Mouse (Mus musculus) T-helper 1 cell (primary cell): Measurements from ENCODE around the gene Extl1.
"Not testable (repeated sequence)": the region's sequence is repeated elsewhere in the genome, so short reads cannot be mapped to it uniquely, and the experiment has no call there.

ENCODE experiments used
- in situ Hi-C: fragments of 300-600 bp; cut with MboI, MseI; formaldehyde crosslinking; loops from one replicate; pipeline ENCODE4 v1.15.1; 2025; ENCODE audit warnings: high pct_unique_total_duplicates

Gene Extl1

DNA sequence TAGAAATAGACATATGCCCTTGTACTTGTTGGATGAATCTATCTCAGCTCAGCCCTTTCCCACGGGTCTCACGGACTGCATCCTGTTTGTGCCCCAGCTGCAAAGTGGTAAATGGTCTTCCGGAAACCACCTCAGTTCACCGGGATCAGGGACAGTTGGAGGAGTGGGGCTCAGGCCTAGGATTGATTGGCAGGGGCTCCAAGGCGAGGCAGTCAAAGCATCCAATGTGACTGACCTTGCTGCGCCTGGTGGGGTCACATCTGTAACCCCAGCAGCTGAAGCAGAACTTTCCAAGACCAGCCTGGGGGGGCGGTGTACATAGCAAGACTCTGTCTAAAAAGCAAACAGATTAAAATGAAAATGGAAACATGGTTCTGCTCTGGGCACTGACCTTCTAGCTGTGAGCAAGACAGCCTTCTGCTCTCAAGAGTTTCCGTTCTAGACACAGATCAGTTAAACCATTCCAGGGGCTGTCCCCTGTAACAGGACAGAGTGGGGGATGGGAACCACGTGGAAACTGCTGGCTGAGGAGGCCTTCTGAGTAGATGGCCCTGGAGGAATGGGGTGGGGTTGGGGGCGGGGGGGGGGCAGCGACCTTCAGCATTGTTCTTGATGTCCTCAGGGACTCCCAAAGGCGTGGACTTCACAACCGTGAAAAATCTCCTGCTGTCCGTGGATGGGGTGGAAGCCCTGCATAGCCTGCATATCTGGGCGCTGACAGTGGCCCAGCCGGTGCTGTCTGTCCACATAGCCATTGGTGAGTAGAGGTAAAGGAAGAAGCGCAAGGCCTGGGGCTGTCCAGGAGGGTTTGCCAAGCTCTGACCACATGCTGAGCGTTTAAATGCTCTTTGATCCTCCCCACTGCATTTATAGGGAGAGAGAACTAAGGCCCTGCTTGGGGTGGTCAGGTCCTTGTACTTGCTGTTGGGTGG lies 32.1 kb downstream of the Extl1 start:
- in situ Hi-C loops, result no loop called here

DNA sequence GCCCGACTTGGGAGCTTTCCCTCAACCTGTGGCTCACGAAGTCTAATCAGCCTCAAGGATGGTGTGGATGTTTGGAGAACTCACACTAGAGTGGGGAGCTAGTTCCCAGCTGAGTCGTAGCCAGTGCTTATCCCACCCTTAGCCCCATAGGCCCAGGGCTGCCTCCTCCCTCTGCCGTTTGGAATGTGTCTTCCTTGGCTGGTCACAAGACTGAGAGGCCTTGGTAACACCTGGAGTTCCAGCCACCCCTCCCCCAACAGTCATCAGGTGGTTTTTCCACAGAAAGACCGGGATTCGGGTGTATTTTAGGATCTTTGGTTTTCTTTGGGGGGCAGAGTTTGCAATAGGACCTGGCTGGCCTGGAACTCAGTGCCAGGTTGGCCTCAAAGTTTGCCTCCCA lies 33.0 kb downstream of the Extl1 start:
- in situ Hi-C loops, result no loop called here

DNA sequence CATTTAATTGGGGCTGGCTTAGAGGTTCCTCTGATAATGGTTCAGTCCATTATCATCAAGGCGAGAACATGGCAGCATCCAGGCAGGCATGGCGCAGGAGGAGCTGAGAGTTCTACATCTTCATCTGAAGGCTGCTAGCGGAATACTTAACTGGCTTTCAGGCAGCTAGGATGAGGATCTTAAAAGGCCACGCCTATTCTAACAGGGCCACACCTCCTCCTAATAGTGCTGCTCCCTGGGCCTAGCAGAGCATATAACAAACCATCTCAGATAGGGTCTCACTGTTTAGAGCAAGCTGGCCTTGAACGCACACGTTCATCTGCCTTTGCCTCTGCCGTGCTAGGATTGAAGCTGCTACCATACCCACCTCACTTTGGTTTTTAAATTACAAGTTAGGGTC lies 33.8 kb downstream of the Extl1 start:
- in situ Hi-C loops, result no loop called here

DNA sequence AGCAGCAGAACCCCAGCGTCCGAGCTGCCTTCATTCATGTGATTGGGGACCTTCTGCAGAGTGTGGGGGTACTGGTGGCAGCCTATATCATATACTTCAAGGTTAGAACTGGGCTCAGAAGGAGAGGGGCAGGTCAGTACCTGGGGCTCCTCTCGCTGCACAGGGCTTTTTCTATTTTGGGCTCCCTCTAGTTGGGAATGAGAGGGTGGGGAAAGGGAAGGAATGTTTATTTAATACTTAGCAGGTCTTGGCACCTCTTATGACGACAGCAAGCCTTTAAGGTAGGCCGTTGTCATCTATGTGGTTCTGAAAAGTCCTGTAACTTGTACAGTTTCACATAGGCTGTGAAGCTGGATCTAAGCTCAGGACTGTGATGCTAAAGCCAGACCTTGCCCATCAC lies 35.1 kb downstream of the Extl1 start:
- in situ Hi-C loops, result no loop called here

DNA sequence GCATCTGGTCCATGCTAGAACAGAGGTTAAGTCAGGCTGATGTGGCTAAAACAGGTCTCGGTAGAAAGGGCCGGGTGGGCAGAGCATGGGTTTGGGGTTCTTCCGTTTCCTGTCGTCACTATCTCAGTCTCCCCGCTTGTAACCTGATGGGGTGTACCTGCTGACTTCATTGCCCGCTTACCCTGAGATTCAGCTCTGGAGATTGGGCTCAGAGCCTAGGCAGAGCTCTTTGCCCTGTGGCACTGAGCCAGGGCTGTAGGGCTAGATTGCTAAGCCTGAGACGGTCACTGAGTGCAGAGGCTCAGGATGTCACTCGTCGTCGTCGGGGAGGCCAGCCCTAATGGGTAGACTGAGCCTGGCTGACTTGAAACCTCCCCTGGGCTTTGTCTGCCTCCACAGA lies 35.6 kb downstream of the Extl1 start:
- in situ Hi-C loops, result no loop called here

DNA sequence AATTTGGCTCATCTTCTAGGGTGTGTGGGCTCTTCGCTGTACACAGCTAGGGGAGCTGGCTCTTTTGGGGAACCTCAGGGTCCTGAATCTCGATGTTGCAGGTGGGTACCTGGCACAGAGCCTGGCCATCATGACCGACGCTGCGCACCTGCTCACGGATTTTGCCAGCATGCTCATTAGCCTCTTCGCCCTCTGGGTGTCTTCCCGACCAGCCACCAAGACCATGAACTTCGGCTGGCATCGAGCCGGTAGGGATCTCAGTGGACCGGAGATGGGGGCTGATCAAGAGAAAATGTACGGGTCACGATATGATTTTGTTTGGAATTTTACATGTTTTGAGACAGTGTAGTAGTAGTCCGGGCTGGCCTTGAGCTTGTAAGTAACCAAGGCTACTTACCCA lies 37.8 kb downstream of the Extl1 start:
- in situ Hi-C loops, result no loop called here

DNA sequence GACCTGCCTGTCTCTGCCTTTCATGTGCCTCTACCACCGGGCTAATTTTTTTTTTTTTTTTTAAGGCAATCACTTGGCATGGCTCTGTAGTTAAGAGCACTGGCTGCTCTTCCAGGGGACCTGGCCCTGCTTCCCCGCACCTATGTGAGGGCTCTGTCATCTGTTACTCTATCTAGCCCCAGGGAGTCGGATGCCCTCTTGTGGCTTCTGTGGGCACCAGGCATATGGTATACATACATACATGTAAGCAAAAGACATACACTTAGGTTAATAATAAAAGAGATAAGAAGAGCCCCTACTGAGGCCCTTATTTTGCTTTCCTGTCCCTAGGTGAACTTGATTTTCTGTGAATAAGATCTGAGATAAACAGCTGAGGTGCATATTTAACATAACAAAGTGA lies 39.0 kb downstream of the Extl1 start:
- in situ Hi-C loops, result no loop called here

DNA sequence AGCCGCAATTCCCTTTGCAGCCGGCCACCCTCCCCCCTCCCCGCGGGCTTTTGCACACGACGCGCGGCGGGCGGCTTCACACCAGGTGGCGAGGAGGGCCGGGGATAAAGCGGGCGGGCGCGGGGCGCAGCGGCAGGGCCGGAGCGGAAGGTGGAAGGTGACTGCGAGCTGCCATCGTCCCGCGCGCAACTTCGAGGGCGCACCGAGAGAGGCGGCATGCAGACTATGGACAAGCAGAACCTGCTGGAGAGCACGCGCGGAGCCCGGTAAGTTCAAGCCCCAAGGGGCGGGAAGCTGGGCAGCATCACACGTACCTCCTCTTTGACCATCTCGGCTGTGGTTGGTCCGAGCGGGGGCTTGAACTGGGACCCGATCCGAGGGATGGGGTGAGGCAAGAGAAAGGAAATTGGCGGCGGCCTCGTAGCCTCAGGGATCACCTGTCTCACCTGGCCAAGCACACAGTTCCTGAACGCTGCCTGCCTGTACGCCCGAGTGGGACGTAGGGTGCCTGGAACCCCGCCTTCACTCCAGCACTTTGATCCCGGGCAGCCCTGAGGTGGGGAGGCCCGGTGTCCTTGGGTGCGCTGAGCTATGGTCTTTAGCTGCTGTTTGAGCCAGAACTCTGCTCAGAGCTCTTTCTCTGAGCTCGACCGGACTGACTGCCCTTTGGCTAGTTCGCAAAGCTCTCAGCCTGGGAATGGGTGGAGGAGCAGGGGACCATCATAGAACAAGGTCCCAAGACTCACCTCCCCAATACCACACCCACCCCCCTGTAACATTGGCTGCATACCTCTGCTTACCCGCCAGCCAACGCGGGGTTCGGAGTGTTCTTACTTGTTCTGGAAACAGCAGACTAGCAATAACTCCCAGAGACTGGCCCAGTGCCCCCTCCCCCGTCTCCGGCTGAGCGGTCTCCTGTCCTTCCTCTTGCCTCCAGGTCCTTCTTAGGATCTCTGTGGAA lies 40.3 kb downstream of the Extl1 start, which contains the start of gene Slc30a2:
TSS of gene Slc30a2 (plus strand) at position 111 of the 961 bp plus-strand sequence.
- in situ Hi-C loops, result no loop called here

DNA sequence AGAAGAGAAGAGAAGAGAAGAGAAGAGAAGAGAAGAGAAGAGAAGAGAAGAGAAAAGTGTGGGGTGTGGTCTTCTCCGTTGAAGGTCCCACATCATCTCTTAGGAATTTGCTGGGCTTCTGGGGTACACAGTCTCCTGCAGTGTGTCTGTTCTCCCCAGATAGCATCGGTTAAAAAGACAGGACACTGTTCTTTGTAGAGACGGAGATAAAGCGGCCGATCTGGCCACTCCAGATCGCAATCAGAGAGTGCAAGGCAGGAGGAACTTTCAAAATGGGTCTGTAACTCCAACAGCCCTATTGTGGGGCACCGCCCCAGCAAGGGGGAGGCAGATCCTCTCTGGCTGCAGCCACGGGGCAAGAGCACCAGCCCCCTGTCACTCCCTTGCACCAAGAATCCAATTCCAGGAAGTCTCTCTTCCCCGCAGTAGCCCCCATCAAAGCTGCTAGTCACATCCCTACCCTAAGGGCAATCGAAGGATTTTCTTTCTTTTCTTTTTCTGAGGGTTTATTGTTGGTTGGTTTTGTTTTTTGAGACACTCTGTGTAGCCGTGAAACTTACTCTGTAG lies 41.4 kb downstream of the Extl1 start:
- in situ Hi-C loops, result no loop called here

DNA sequence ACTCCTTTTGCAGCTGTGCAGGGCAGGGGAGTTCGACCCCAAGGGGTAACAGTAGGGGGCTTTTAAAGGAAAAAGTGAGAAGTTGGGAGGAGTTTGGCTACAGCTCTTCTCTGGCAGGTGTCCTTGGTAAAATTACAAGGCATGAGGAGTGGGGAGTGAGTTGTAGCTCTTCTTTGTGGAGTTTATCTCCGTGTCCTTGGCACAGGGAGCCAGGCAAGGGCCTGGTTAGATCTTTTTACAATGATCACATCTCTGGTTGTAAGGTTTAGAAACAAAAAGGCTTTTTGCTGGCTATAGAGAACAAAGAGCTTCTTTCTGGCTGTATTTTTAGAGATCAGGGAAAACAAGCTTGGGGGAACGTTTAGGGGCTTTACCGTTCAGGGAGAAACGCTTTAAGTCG lies 42.4 kb downstream of the Extl1 start:
- in situ Hi-C loops, result not testable (repeated sequence)

DNA sequence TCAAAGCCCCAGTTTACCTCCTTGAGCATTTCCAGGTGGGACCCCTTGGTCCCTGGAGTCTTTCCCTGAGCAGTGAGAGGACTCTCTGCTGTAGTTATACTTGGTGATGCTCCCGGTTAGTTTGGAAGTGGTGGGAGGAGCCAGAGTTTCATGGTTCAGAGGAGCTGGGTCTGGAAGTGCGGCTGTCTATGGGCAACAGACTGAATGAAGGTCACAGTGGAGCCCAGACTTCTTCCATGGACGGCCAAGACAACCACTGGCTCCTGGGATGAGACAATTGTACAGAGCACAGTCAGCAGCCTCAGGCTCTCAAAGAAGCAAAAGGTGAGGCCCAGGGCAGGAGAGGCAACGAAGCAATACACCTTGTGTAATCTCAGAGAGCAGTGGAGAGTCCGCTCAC lies 53.4 kb downstream of the Extl1 start:
- in situ Hi-C loops, result no loop called here

DNA sequence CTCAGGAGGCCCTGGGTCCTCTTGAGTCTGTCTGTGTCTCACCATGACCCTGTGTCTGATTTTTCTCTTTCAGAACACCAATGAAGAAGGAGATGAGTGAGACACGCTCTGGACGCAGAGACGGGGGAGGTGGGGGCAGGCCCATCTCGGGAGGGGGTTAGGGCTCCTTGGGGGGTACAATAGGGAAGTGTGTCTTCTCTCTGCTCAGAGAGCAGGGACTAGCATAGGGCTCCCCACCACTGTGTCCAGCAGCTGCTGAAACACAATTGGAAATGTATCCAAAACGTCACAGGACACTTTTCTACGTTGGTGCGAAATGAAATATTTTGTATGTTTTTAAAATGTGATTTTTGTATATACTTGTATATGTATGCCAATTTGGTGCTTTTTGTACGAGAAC lies 54.8 kb downstream of the Extl1 start:
- in situ Hi-C loops, result no loop called here

DNA sequence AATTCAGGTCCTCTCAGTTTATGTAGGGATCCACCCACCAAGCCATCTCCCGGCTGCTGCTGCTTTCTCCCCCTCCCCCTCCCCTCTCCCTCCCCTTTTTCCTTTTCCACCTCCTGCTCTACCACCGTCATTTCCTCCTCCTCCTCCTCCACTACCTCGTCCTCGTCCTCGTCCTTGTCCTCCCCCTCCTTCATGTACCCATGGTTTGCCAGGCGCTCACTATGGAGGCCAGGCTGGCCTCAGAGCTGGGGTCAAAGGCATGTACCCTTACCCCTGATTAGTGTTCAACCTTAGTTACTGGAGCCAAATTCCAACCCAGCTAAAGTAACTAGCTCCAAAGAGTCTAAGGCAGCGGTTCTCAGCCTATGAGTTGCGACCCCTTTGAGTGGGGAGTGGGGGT lies 55.5 kb downstream of the Extl1 start:
- in situ Hi-C loops, result no loop called here

DNA sequence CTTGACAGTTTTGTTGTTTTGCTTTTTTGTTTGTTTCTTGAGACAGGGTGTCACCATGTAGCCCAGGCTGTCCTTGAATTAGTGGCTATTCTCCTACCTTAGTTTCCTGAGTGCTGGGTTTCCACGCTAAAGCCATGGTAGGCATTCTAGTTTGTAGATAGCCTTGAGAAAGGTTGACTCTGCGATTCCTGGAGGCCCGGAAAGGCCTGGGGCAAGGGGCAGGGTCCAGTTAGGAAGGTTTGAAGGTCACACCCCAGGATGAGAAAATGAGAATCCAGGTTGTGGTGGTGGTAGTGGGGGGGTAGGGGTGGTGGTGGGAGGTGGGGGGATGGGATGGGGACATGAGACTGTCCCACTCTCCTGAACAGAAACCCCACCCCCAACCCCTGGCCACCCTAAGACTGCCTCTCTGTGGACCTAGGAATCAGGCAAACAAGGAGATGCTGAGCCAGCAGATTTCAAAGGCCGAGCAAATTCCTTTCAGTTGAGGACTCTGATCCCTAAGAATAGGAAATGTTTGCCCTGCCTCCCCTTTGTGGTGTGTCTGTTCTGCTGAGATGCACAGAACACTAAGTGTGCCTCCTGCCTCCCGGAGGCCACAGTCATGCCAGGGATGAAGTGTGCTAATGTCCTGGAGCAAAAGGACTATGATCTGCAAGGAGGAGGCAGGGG lies 56.7 kb downstream of the Extl1 start:
- in situ Hi-C loops, result no loop called here

DNA sequence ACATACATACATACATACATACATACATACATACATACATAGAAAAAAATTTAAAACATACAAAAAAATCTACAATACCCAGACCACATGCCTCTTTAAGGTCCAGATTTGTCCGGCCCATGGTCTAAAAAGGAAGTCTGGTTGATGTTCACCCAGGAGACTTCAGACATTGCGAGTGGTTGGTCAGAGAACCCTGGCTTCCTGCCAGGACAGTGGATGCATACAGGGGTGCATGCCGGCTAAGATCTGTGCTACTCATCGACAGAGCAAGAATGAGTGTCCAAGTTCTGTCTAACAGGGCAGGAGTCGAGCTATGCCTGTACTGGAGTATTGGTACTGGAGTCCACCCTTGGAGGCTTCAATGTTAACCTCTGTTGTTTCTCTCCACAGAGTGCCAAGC lies 59.0 kb downstream of the Extl1 start:
- in situ Hi-C loops, result no loop called here

DNA sequence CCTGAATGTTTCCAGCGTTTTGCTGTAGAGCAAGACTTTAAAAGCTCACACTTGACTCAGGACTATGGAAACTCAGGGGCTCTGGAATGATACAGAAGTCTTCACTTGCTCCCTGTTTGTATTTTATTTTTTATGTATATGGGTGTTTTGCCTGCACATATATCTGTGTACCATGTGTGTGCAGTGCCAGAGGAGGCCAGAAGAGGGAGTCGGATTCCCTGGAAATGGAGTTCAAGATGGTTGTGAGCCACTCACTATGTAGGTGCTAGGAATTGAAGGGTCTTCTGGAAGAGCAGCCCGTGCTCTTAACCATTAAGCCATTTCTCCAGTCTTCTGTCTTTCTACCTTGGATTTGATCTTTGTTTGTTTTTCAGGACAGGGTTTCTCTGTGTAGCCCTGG lies 62.1 kb downstream of the Extl1 start:
- in situ Hi-C loops, result no loop called here

DNA sequence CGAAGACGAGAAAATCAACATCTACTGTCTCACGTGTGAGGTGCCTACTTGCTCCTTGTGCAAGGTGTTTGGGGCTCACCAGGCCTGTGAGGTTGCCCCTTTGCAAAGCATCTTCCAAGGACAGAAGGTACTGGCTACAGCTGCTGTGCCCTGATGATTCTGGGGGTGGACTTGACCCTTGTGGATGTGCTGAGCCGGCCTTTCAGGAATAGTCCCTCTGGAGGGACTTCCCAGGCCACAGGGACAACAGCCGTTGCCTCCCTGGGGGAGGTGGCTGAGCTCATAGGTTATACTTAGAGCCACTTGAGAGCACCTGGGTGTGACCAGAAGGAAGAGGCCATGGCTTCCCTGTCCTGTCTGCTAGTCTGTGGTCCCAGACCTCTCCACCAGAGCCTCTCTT lies 64.0 kb downstream of the Extl1 start:
- in situ Hi-C loops, result no loop called here

DNA sequence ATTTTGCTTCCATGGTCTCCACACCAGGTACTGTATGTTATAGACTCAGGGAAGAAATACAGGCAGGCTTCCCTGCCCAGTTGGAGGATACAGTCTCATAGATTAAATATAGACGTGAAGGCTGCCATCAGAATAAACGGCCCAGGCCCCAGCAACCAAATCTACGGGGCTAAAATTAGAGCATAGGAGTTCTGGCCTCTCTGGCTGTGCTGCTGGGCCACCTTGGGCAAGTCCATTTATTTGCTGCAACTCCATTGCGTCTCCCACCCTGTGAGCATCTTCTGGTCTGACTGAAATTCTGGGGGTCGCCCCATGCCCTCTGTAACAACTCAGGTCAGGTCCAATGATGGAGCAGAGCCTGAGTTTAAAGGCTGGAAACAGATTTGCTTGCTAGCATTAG lies 64.6 kb downstream of the Extl1 start:
- in situ Hi-C loops, result no loop called here

DNA sequence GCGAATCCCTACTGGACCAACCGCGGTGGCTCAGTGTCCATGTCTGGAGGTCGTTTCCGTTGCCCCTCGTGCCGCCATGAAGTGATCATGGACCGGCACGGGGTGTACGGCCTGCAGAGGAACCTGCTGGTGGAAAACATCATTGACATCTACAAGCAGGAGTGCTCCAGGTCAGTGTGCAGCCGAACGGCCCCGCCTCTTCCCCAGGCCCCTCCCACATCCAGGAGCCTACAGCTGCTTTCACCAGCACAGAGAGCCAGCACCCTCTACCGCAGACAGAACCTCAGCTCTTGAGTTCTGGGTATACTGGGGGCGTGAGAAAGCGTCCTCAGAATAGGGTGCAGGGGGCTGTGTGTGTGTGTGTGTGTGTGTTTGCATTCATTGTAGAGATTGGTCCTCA lies 67.3 kb downstream of the Extl1 start:
- in situ Hi-C loops, result no loop called here

DNA sequence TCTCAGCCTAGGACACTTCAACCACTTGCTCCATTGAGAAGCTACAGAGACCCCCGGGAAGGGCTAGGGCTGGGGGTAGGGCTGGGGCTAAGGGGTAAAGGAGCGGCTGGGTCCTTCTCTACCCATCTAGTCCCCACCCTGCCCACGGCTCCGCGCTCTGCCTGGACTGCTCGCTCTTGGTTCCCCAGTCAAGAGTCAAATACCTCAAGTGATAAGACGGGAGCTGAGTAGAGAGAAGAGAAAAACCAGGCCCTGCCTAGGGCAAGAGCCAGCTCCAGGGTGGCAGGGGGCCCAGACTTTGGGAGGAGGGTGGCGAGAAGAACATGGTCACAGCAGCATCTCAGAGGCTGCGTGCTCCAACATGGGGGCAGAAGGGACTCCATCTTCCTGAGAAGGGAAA lies 68.2 kb downstream of the Extl1 start:
- in situ Hi-C loops, result no loop called here

DNA sequence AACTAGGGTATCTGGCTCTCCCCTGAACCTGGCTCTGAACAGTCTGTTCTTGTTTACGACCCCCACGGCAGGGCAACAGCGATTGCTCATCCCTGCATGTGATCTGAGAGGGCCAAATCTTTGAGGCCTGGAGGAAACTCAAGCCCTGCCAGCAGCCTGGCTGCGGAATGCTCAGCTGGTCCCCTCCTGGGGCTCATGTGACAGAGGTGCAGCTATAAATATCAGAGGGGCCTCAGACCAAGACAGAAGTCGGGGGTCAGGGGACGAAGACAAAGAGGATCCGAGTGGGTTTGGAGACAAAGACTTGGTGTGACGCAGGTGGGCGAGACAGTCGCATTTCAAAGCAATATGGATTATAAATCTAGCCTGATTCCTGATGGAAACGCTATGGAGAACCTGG lies 68.8 kb downstream of the Extl1 start, which contains the start of gene Trim63:
TSS of gene Trim63 (plus strand) at position 245 of the 400 bp plus-strand sequence.
- in situ Hi-C loops, result no loop called here
